28 mouse cellular contexts compared by ENCODE assay signal in genomic region chr6:100522495-100522894, GRCm38 (mm10).
"Had no signal": no experiment of that assay in that cellular context is flagged by ENCODE, and none has a peak within 500 bp of the region (broad histone marks: within the 10 kb centered on the region; RNA-seq: fewer than 3 reads in every experiment).

No protein-coding gene starts in this region.

- ATAC-seq: liver, embryonic 12.5 days; liver, postnatal 0 days; midbrain, embryonic 13.5 days; midbrain, embryonic 16.5 days had no signal

- H3K9ac ChIP-seq: limb, embryonic 12.5 days; limb, embryonic 13.5 days; limb, embryonic 15.5 days; liver, embryonic 12.5 days; liver, embryonic 13.5 days; liver, embryonic 14.5 days; liver, embryonic 15.5 days; liver, postnatal 0 days; midbrain, embryonic 12.5 days; midbrain, embryonic 13.5 days; midbrain, embryonic 15.5 days; neural tube, embryonic 12.5 days; neural tube, embryonic 13.5 days had no signal

- H3K27ac ChIP-seq: left cerebral cortex, adult 2 months; limb, embryonic 10.5 days; limb, embryonic 12.5 days; limb, embryonic 13.5 days; limb, embryonic 15.5 days; liver, embryonic 12.5 days; liver, embryonic 13.5 days; liver, embryonic 14.5 days; liver, embryonic 15.5 days; macrophage; midbrain, embryonic 12.5 days; midbrain, embryonic 13.5 days; midbrain, embryonic 15.5 days; neural tube, embryonic 12.5 days; neural tube, embryonic 13.5 days had no signal

- H3K27me3 ChIP-seq: liver, embryonic 15.5 days had no signal

- H3K4me3 ChIP-seq: left cerebral cortex, adult 2 months; limb, embryonic 10.5 days; limb, embryonic 12.5 days; limb, embryonic 13.5 days; limb, embryonic 15.5 days; liver, embryonic 12.5 days; liver, embryonic 13.5 days; liver, embryonic 15.5 days; megakaryocyte, embryonic 14.5 days; midbrain, embryonic 10.5 days; midbrain, embryonic 12.5 days; midbrain, embryonic 13.5 days; midbrain, embryonic 15.5 days; myocyte; neural tube, embryonic 12.5 days; neural tube, embryonic 13.5 days had no signal

- H3K9me3 ChIP-seq: limb, embryonic 10.5 days; limb, embryonic 13.5 days; limb, embryonic 15.5 days; liver, embryonic 12.5 days; liver, embryonic 13.5 days; liver, embryonic 15.5 days; midbrain, embryonic 10.5 days; midbrain, embryonic 12.5 days; midbrain, embryonic 13.5 days; midbrain, embryonic 15.5 days; neural tube, embryonic 12.5 days; neural tube, embryonic 13.5 days had no signal

- H3K36me3 ChIP-seq: limb, embryonic 10.5 days; limb, embryonic 12.5 days; limb, embryonic 13.5 days; limb, embryonic 15.5 days; liver, embryonic 12.5 days; liver, embryonic 13.5 days; liver, embryonic 15.5 days; midbrain, embryonic 10.5 days; midbrain, embryonic 12.5 days; midbrain, embryonic 13.5 days; midbrain, embryonic 15.5 days; neural tube, embryonic 12.5 days; neural tube, embryonic 13.5 days had no signal

- H3K4me2 ChIP-seq: limb, embryonic 12.5 days; limb, embryonic 13.5 days; limb, embryonic 15.5 days; liver, embryonic 11.5 days; liver, embryonic 12.5 days; liver, embryonic 13.5 days; liver, embryonic 15.5 days; midbrain, embryonic 11.5 days; midbrain, embryonic 12.5 days; midbrain, embryonic 13.5 days; midbrain, embryonic 15.5 days; neural tube, embryonic 12.5 days; neural tube, embryonic 13.5 days had no signal

- DNase-seq: layer of hippocampus, postnatal 36 days; left cerebral cortex, postnatal 4 days; liver; liver, embryonic 13.5 days; liver, postnatal 0 days; lung, postnatal 14 days; lung, postnatal 36 days; lung, postnatal 4 days had no signal
